Mouse (Mus musculus): Measurements from ENCODE around the gene Eml1. TPM values are rescaled to one million over a fixed set of nuclear protein-coding genes. Genes with fewer than 3 reads are reported as not detected.

The Eml1 gene
- polyA plus RNA-seq, 1 experiment from 2014 or later = 55.1 TPM

DNA sequence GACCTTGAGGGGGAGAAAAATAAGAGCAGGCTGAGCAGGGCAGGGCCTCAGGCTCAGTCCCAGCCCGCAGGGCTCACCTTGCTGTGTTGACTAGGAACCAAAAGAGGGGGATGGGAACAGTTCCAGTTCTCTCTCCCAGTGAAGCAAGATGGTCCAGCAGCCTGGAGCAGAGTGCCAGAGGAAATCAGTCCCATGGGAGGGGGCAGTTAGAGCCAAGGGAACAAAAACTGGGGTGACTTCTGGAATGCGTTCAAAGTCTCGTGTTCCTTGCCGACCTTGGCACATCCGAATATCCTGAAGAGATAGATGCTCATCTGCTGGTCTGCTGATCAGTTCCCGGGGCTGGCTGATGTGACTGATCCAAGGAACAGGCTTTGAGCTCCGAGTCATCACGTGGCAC is 30.2 kb downstream of the Eml1 start:
- no peak overlapping the region for H3K4me3 ChIP-seq (replicated peaks; ENCODE audit: low read length)
- DNase-seq (ENCODE audit: low spot score) = no peak
- no peak overlapping the region for H3K4me2 ChIP-seq (replicated peaks)
- no peaks in the 10 kb centered on the region for H3K36me3 ChIP-seq (replicated peaks; ENCODE audit: control insufficient read depth, insufficient read depth)
- H3K4me1 ChIP-seq (replicated peaks; ENCODE audit: control insufficient read depth, insufficient read depth, low read length) = peaks cover 10% of the 10 kb centered on the region
- 80% methylated on average over 8 of the region's 8 CpGs for WGBS
- no peaks in the 10 kb centered on the region for H3K27me3 ChIP-seq (ENCODE audit: control insufficient read depth, insufficient read depth, low read length)
- H3K9me3 ChIP-seq (ENCODE audit: control insufficient read depth, low read length) = no peaks in the 10 kb centered on the region
- no peak overlapping the region for H3K9ac ChIP-seq
- no peak overlapping the region for H3K27ac ChIP-seq
- ATAC-seq (ENCODE audit: low FRiP score) = no peak

- no peaks in the 10 kb centered on the region for H3K4me1 ChIP-seq (replicated peaks; ENCODE audit: control insufficient read depth, insufficient read depth, low read length)
- no peak overlapping the region for H3K4me2 ChIP-seq (replicated peaks)
- ATAC-seq (ENCODE audit: low FRiP score) (no peak), DNase-seq (ENCODE audit: low spot score) (no peak)
- 0 out of 2 replicates have a peak overlapping the region, but pooled peaks have one; percentile 20 for H3K27ac ChIP-seq
- no peak overlapping the region for H3K9ac ChIP-seq
- no peaks in the 10 kb centered on the region for H3K9me3 ChIP-seq (ENCODE audit: control insufficient read depth, low read length)
- no peaks in the 10 kb centered on the region for H3K36me3 ChIP-seq (replicated peaks; ENCODE audit: control insufficient read depth, insufficient read depth)
- no peak overlapping the region for H3K4me3 ChIP-seq (replicated peaks; ENCODE audit: low read length)
- 44% methylated on average over 6 of the region's 6 CpGs for WGBS
- H3K27me3 ChIP-seq (ENCODE audit: control insufficient read depth, insufficient read depth, low read length) = no peaks in the 10 kb centered on the region
These were observed 33.2 kb downstream of the Eml1 start for GRCm38 (mm10) chr12:108403957-108404356.

DNA sequence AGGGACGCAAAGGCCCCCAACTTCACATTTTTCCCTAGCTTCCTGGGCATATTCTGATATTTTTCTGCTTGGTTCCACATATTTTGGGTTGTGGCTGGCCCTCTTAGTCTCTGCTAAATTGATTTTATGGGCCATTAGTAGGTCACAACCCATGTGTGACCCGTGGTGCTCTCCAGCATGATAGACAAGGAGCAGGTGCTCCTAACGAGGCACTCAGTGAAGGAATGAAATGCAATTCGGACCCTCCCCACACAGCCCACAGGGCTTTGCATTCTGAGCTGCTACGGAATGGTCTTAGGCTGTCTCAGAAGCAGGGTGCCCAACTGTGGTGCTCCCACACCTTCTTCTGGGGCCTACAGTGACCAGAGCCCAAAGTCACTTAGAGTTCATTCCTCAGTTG is 38.3 kb downstream of the Eml1 start:
- no peak overlapping the region for H3K4me2 ChIP-seq (replicated peaks)
- 51% methylated on average over 5 of the region's 5 CpGs for WGBS
- no peak overlapping the region for H3K27ac ChIP-seq
- H3K27me3 ChIP-seq (ENCODE audit: control insufficient read depth, insufficient read depth, low read length) = no peaks in the 10 kb centered on the region
- H3K4me1 ChIP-seq (replicated peaks; ENCODE audit: control insufficient read depth, insufficient read depth, low read length) = 0 out of 2 replicates have a peak, but pooled peaks cover 3% of the 10 kb centered on the region
- DNase-seq (ENCODE audit: low spot score) = no peak
- no peak overlapping the region for H3K9ac ChIP-seq
- H3K36me3 ChIP-seq (replicated peaks; ENCODE audit: control insufficient read depth, insufficient read depth) = no peaks in the 10 kb centered on the region
- no peaks in the 10 kb centered on the region for H3K9me3 ChIP-seq (ENCODE audit: control insufficient read depth, low read length)
- no peak overlapping the region for H3K4me3 ChIP-seq (replicated peaks; ENCODE audit: low read length)
- no peak for ATAC-seq (ENCODE audit: low FRiP score)

GRCm38 (mm10) chr12:108410416-108411208 is 39.9 kb downstream of the Eml1 start:
- DNase-seq (ENCODE audit: low spot score) = peak; percentile 40
- Histone ChIP-seq H3K27ac (peak overlapping the region; percentile 69), H3K4me3 (replicated peaks; ENCODE audit: low read length) (peak overlapping the region; percentile 3; the same call in 1 of the 2 replicates), H3K36me3 (replicated peaks; ENCODE audit: control insufficient read depth, insufficient read depth) (no peaks in the 10 kb centered on the region), H3K9ac (0 out of 2 replicates have a peak overlapping the region, but pooled peaks have one; percentile 7), H3K4me1 (replicated peaks; ENCODE audit: control insufficient read depth, insufficient read depth, low read length) (0 out of 2 replicates have a peak, but pooled peaks cover 3% of the 10 kb centered on the region), H3K27me3 (ENCODE audit: control insufficient read depth, insufficient read depth, low read length) (no peaks in the 10 kb centered on the region), H3K9me3 (ENCODE audit: control insufficient read depth, low read length) (no peaks in the 10 kb centered on the region), H3K4me2 (replicated peaks) (peak overlapping the region; percentile 13; the same call in 1 of the 2 replicates)
- 45% methylated on average over 14 of the region's 14 CpGs for WGBS
- ATAC-seq (ENCODE audit: low FRiP score) = peak; percentile 68; the same call in 1 of the 2 replicates

GRCm38 (mm10) chr12:108414932-108415331 is 44.2 kb downstream of the Eml1 start:
- Histone ChIP-seq H3K27ac (no peak overlapping the region), H3K4me1 (replicated peaks; ENCODE audit: control insufficient read depth, insufficient read depth, low read length) (peaks cover 3% of the 10 kb centered on the region; the same call in 1 of the 2 replicates), H3K36me3 (replicated peaks; ENCODE audit: control insufficient read depth, insufficient read depth) (no peaks in the 10 kb centered on the region), H3K4me2 (replicated peaks) (no peak overlapping the region), H3K4me3 (replicated peaks; ENCODE audit: low read length) (no peak overlapping the region), H3K27me3 (ENCODE audit: control insufficient read depth, insufficient read depth, low read length) (no peaks in the 10 kb centered on the region), H3K9ac (no peak overlapping the region), H3K9me3 (ENCODE audit: control insufficient read depth, low read length) (no peaks in the 10 kb centered on the region)
- DNase-seq (ENCODE audit: low spot score) (no peak), ATAC-seq (ENCODE audit: low FRiP score) (no peak)
- WGBS = 81% methylated on average over 9 of the region's 9 CpGs

DNA sequence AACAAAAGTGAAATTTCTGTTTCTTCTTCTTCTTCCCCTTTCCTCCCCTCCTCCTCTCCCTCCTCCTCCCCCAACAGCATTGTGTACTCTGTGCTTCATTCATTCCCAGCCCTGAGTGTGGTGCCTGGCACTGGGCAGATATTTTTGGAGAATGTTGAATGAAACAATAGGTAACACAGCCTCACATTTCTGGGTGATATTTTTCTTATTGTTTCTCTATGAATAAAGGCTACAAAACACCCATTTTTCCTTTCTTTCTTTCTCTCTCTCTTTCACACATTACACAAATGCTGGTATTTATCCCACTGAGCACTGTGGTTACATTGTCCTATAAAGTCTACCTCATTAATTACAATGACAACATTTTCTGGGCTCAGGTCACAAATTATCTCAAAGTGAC is 48.8 kb downstream of the Eml1 start:
- no peak overlapping the region for H3K4me2 ChIP-seq (replicated peaks)
- no peak for ATAC-seq (ENCODE audit: low FRiP score)
- no peak overlapping the region for H3K27ac ChIP-seq
- H3K27me3 ChIP-seq (ENCODE audit: control insufficient read depth, insufficient read depth, low read length) = no peaks in the 10 kb centered on the region
- no peaks in the 10 kb centered on the region for H3K36me3 ChIP-seq (replicated peaks; ENCODE audit: control insufficient read depth, insufficient read depth)
- no peak for DNase-seq (ENCODE audit: low spot score)
- no peaks in the 10 kb centered on the region for H3K9me3 ChIP-seq (ENCODE audit: control insufficient read depth, low read length)
- peaks cover 8% of the 10 kb centered on the region for H3K4me1 ChIP-seq (replicated peaks; ENCODE audit: control insufficient read depth, insufficient read depth, low read length)
- no peak overlapping the region for H3K4me3 ChIP-seq (replicated peaks; ENCODE audit: low read length)
- no peak overlapping the region for H3K9ac ChIP-seq

DNA sequence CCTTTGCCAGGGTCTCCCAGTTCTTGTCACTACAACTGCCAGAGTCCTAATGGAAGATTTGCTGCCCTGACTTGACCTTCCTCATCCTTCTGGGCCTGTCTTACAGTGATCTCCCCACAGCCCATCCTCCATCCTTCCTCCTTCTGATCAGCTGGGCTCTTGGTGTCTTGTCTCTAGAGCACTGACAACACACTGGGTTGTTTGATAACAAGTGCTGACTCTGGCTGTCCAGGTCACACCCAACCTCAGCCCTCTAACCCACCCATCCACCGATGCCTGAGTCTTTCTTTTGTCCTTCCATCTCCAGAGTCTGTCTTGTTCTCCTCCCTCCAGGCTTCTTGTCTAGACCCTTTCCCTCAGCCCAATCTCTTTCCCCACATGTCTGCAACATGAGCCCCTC is 50.7 kb downstream of the Eml1 start:
- Histone ChIP-seq H3K4me2 (replicated peaks) (no peak overlapping the region), H3K4me3 (replicated peaks; ENCODE audit: low read length) (no peak overlapping the region), H3K4me1 (replicated peaks; ENCODE audit: control insufficient read depth, insufficient read depth, low read length) (peaks cover 23% of the 10 kb centered on the region), H3K36me3 (replicated peaks; ENCODE audit: control insufficient read depth, insufficient read depth) (no peaks in the 10 kb centered on the region), H3K9me3 (ENCODE audit: control insufficient read depth, low read length) (no peaks in the 10 kb centered on the region), H3K27ac (no peak overlapping the region), H3K9ac (no peak overlapping the region), H3K27me3 (ENCODE audit: control insufficient read depth, insufficient read depth, low read length) (no peaks in the 10 kb centered on the region)
- DNase-seq (ENCODE audit: low spot score) (no peak), ATAC-seq (ENCODE audit: low FRiP score) (no peak)
- 87% methylated on average over 1 of the region's 1 CpGs for WGBS

DNA sequence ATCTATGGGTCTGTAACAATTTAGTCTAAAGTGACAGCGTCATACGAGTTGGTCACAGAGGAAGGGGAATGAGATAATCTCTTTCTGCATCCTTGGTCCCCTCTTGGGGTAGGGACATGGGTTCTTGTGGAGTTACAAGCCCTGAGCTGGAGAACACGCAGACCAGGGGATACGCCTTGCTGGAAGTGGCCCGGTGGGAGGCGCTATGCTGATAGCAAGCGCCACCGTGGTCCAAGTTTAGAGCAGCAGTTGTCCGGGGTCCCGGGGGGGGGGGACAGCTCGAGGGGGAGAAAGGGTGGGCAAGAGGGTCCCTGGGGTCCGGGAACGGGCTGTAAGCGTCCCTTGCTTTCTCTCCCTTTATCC is 51.7 kb downstream of the Eml1 start:
- Histone ChIP-seq H3K9me3 (ENCODE audit: control insufficient read depth, low read length) (no peaks in the 10 kb centered on the region), H3K36me3 (replicated peaks; ENCODE audit: control insufficient read depth, insufficient read depth) (no peaks in the 10 kb centered on the region), H3K4me3 (replicated peaks; ENCODE audit: low read length) (peak overlapping the region; percentile 74), H3K27me3 (ENCODE audit: control insufficient read depth, insufficient read depth, low read length) (no peaks in the 10 kb centered on the region), H3K27ac (peak overlapping the region; percentile 82), H3K4me2 (replicated peaks) (peak overlapping the region; percentile 68), H3K9ac (peak overlapping the region; percentile 84), H3K4me1 (replicated peaks; ENCODE audit: control insufficient read depth, insufficient read depth, low read length) (peaks cover 23% of the 10 kb centered on the region)
- ATAC-seq (ENCODE audit: low FRiP score) (peak; percentile 70), DNase-seq (ENCODE audit: low spot score) (peak; percentile 59)
- WGBS = 0% methylated on average over 14 of the region's 14 CpGs

DNA sequence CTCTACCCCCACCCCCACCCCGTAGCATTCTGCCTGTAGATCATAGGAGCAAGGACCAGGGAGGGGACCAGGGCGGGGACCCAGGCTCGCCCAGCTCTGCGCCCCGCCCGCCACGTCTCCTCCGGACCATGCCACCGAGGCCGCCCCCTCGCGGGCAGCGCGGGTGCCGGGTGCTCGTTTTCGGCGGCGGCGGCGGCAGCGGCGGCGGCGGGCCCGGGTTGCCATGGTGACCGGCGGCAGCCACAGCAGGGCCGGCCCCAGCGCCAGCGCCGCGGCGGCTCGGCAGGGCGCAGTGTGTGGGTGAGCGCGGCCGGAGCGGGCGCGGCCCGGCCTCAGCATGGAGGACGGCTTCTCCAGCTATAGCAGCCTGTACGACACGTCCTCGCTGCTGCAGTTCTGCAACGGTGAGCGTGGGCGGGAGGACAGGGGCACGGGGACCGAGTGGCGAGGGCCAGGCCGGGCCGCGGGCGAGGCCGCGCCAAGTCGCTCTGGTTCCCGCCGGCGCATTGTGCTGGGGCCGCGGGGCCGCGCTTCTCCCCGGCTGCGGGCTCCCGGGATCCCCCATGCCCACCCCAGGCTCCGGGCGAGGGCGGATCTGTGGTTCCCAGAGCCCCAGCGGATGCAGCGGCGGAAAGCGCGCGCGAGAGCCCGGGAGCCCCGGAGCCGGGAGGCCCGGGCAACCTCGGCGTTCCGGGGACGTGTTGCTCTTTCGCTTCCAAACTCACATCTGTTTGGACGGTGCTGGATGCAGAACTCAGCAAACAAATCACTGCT is 52.3 kb downstream of the Eml1 start:
- H3K4me1 ChIP-seq (replicated peaks; ENCODE audit: control insufficient read depth, insufficient read depth, low read length) = peaks cover 23% of the 10 kb centered on the region
- H3K27ac ChIP-seq = peak overlapping the region; percentile 82
- WGBS = 1% methylated on average over 70 of the region's 90 CpGs
- H3K9me3 ChIP-seq (ENCODE audit: control insufficient read depth, low read length) = no peaks in the 10 kb centered on the region
- H3K4me2 ChIP-seq (replicated peaks) = peak overlapping the region; percentile 68
- peak; percentile 84 for DNase-seq (ENCODE audit: low spot score)
- H3K36me3 ChIP-seq (replicated peaks; ENCODE audit: control insufficient read depth, insufficient read depth) = no peaks in the 10 kb centered on the region
- peak; percentile 93 for ATAC-seq (ENCODE audit: low FRiP score)
- peak overlapping the region; percentile 74 for H3K4me3 ChIP-seq (replicated peaks; ENCODE audit: low read length)
- peak overlapping the region; percentile 84 for H3K9ac ChIP-seq
- H3K27me3 ChIP-seq (ENCODE audit: control insufficient read depth, insufficient read depth, low read length) = no peaks in the 10 kb centered on the region
